Mouse (Mus musculus) MEL (cell line): ENCODE results near the gene Cdc42bpa. TPM values are rescaled to one million over a fixed set of nuclear protein-coding genes. Genes with fewer than 3 reads are reported as not detected.

Experiments used
- DNase-seq: peaks from one replicate; pipeline ENCODE4 v3.0.0; 2011; ENCODE audit warnings: low read depth, low spot score
- H3K27ac ChIP-seq: 2 replicates; pipeline ENCODE4 v1.5.1; 2012; ENCODE audit warnings: low read depth, mild to moderate bottlenecking, control low read depth, low read length, moderate library complexity; ENCODE audit not compliant: control insufficient read depth
- H3K27me3 ChIP-seq, 2 experiments: fragments of 150-350 bp in 1 of 2; sonication (generic) in 1 of 2; 2 replicates each; pipeline ENCODE4 v1.6.1; 2012; ENCODE audit warnings: low read length in 2 of 2, mild to moderate bottlenecking in 2 of 2, improper control_type of control experiment in 1 of 2, moderate library complexity in 1 of 2; ENCODE audit not compliant: insufficient read depth in 2 of 2, control insufficient read depth in 1 of 2
- H3K36me3 ChIP-seq, 2 experiments: 2 replicates each; pipeline ENCODE4 v1.6.1; 2012 to 2014; ENCODE audit warnings: low read length in 2 of 2, improper control_type of control experiment in 1 of 2, inconsistent platforms in 1 of 2, mild to moderate bottlenecking in 1 of 2; ENCODE audit not compliant: insufficient read depth in 2 of 2, control insufficient read depth in 1 of 2
- H3K4me1 ChIP-seq, 2 experiments: fragments of 150-350 bp in 1 of 2; sonication (generic) in 1 of 2; 2 replicates each; pipeline ENCODE4 v1.6.1; 2012; ENCODE audit warnings: low read length in 2 of 2, improper control_type of control experiment in 1 of 2, mild to moderate bottlenecking in 1 of 2; ENCODE audit not compliant: insufficient read depth in 2 of 2, control insufficient read depth in 1 of 2
- H3K4me3 ChIP-seq, 2 experiments: fragments of 150-350 bp in 1 of 2; sonication (generic) in 1 of 2; 2 replicates each; pipeline ENCODE4 v1.5.1; 2012; ENCODE audit warnings: low read depth in 2 of 2, low read length in 2 of 2, mild to moderate bottlenecking in 2 of 2, moderate library complexity in 2 of 2, control low read depth in 1 of 2, improper control_type of control experiment in 1 of 2; ENCODE audit not compliant: control insufficient read depth in 1 of 2, insufficient read depth in 1 of 2
- H3K79me2 ChIP-seq: 2 replicates; pipeline ENCODE4 v1.6.1; 2012; ENCODE audit warnings: mild to moderate bottlenecking, low read length, moderate library complexity; ENCODE audit not compliant: control insufficient read depth, poor library complexity, insufficient read depth
- H3K9ac ChIP-seq: 2 replicates; pipeline ENCODE4 v1.6.1; 2012; ENCODE audit warnings: low read depth, mild to moderate bottlenecking, control low read depth, low read length, moderate library complexity; ENCODE audit not compliant: control insufficient read depth, poor library complexity, severe bottlenecking
- H3K9me3 ChIP-seq: fragments of 150-350 bp; sonication (generic); replicated peaks from 2 replicates; pipeline ENCODE4 v1.6.1; 2012; ENCODE audit warnings: mild to moderate bottlenecking, low read length, improper control_type of control experiment, moderate library complexity; ENCODE audit not compliant: insufficient read depth
- BHLHE40 ChIP-seq: IDR thresholded peaks from 2 replicates; pipeline ENCODE4 v1.6.1; 2012; ENCODE audit warnings: low read depth, mild to moderate bottlenecking, inconsistent platforms, low read length, improper control_type of control experiment, borderline replicate concordance
- CHD2 ChIP-seq: IDR thresholded peaks from 2 replicates; pipeline ENCODE4 v1.6.1; 2011; ENCODE audit warnings: low read length, improper control_type of control experiment
- E2F4 ChIP-seq: IDR thresholded peaks from 2 replicates; pipeline ENCODE4 v1.6.1; 2011; ENCODE audit warnings: low read depth, low read length, improper control_type of control experiment, borderline replicate concordance
- ELF1 ChIP-seq: IDR thresholded peaks from 2 replicates; pipeline ENCODE4 v1.6.1; 2014; ENCODE audit warnings: low read depth, mild to moderate bottlenecking, inconsistent platforms, low read length, improper control_type of control experiment, moderate library complexity
- EP300 ChIP-seq, 2 experiments: IDR thresholded peaks; 2 replicates each; pipeline ENCODE4 v1.6.1; 2011; ENCODE audit warnings: improper control_type of control experiment in 2 of 2, low read length in 2 of 2, low read depth in 1 of 2, mild to moderate bottlenecking in 1 of 2
- ETS1 ChIP-seq: IDR thresholded peaks from 2 replicates; pipeline ENCODE4 v1.6.1; 2012; ENCODE audit warnings: low read depth, mild to moderate bottlenecking, inconsistent platforms, low read length, improper control_type of control experiment, moderate library complexity
- GABPA ChIP-seq: IDR thresholded peaks from 2 replicates; pipeline ENCODE4 v1.6.1; 2012; ENCODE audit warnings: low read depth, mild to moderate bottlenecking, inconsistent platforms, low read length, improper control_type of control experiment, moderate library complexity
- GATA1 ChIP-seq: IDR thresholded peaks from 2 replicates; pipeline ENCODE4 v1.6.1; 2011; ENCODE audit warnings: low read depth, low read length, improper control_type of control experiment
- HCFC1 ChIP-seq: IDR thresholded peaks from 2 replicates; pipeline ENCODE4 v1.6.1; 2012; ENCODE audit warnings: low read depth, mild to moderate bottlenecking, inconsistent platforms, low read length, improper control_type of control experiment, moderate library complexity
- JUND ChIP-seq: IDR thresholded peaks from 2 replicates; pipeline ENCODE4 v1.6.1; 2011; ENCODE audit warnings: low read depth, mild to moderate bottlenecking, improper control_type of control experiment, low read length
- MAFK ChIP-seq: IDR thresholded peaks from 2 replicates; pipeline ENCODE4 v1.6.1; 2011; ENCODE audit warnings: low read depth, mild to moderate bottlenecking, low read length, improper control_type of control experiment, borderline replicate concordance
- MAX ChIP-seq: IDR thresholded peaks from 2 replicates; pipeline ENCODE4 v1.6.1; 2011; ENCODE audit warnings: low read length, improper control_type of control experiment
- MAZ ChIP-seq: IDR thresholded peaks from 2 replicates; pipeline ENCODE4 v1.6.1; 2012; ENCODE audit warnings: low read depth, mild to moderate bottlenecking, inconsistent platforms, low read length, improper control_type of control experiment
- MEF2A ChIP-seq: IDR thresholded peaks from 2 replicates; pipeline ENCODE4 v1.6.1; 2014; ENCODE audit warnings: low read depth, mild to moderate bottlenecking, inconsistent platforms, low read length, improper control_type of control experiment; ENCODE audit not compliant: poor library complexity, insufficient replicate concordance, severe bottlenecking; ENCODE audit errors: extremely low read depth
- MXI1 ChIP-seq: IDR thresholded peaks from 2 replicates; pipeline ENCODE4 v1.6.1; 2011; ENCODE audit warnings: mild to moderate bottlenecking, low read depth, low read length, improper control_type of control experiment
- MYB ChIP-seq: IDR thresholded peaks from 2 replicates; pipeline ENCODE4 v1.6.1; 2011; ENCODE audit warnings: mild to moderate bottlenecking, low read depth, low read length, improper control_type of control experiment
- POLR2A ChIP-seq, 2 experiments: IDR thresholded peaks; 2 replicates each; pipeline ENCODE4 v1.6.1; 2011 to 2012; ENCODE audit warnings: low read length in 2 of 2, mild to moderate bottlenecking in 2 of 2, control low read depth in 1 of 2, improper control_type of control experiment in 1 of 2, low read depth in 1 of 2, moderate library complexity in 1 of 2; ENCODE audit not compliant: control insufficient read depth in 1 of 2, insufficient read depth in 1 of 2, poor library complexity in 1 of 2
- POLR2AphosphoS2 ChIP-seq: IDR thresholded peaks from 2 replicates; pipeline ENCODE4 v1.6.1; 2011; ENCODE audit warnings: low read length, improper control_type of control experiment
- POLR2AphosphoS5 ChIP-seq: IDR thresholded peaks from 2 replicates; pipeline ENCODE4 v1.6.1; 2012; ENCODE audit warnings: low read depth, borderline replicate concordance, mild to moderate bottlenecking, inconsistent platforms, low read length, moderate library complexity, mixed read lengths
- RCOR1 ChIP-seq: IDR thresholded peaks from 2 replicates; pipeline ENCODE4 v1.6.1; 2012; ENCODE audit warnings: low read depth, mild to moderate bottlenecking, inconsistent platforms, low read length, improper control_type of control experiment
- SIN3A ChIP-seq: IDR thresholded peaks from 2 replicates; pipeline ENCODE4 v1.6.1; 2012; ENCODE audit warnings: low read length, improper control_type of control experiment, inconsistent platforms
- TAL1 ChIP-seq: IDR thresholded peaks from 2 replicates; pipeline ENCODE4 v1.6.1; 2012; ENCODE audit warnings: mild to moderate bottlenecking, inconsistent platforms, low read length, moderate library complexity, mixed read lengths
- TBP ChIP-seq: IDR thresholded peaks from 2 replicates; pipeline ENCODE4 v1.8.0; 2011; ENCODE audit warnings: low read depth, low read length, improper control_type of control experiment
- TCF12 ChIP-seq: IDR thresholded peaks from 2 replicates; pipeline ENCODE4 v1.6.1; 2014; ENCODE audit warnings: low read depth, mild to moderate bottlenecking, inconsistent platforms, low read length, improper control_type of control experiment, moderate library complexity
- UBTF ChIP-seq: IDR thresholded peaks from 2 replicates; pipeline ENCODE4 v1.6.1; 2012; ENCODE audit warnings: low read depth, mild to moderate bottlenecking, inconsistent platforms, low read length, improper control_type of control experiment, moderate library complexity, borderline replicate concordance; ENCODE audit not compliant: insufficient read depth
- USF2 ChIP-seq, 2 experiments: IDR thresholded peaks; 2 replicates each; pipeline ENCODE4 v1.6.1; 2011 to 2012; ENCODE audit warnings: improper control_type of control experiment in 2 of 2, low read length in 2 of 2, borderline replicate concordance in 1 of 2, inconsistent platforms in 1 of 2, low read depth in 1 of 2, mild to moderate bottlenecking in 1 of 2; ENCODE audit not compliant: insufficient read depth in 1 of 2
- ZC3H11A ChIP-seq: IDR thresholded peaks from 2 replicates; pipeline ENCODE4 v1.6.1; 2012; ENCODE audit warnings: low read depth, mild to moderate bottlenecking, inconsistent platforms, low read length, improper control_type of control experiment
- ZKSCAN1 ChIP-seq: IDR thresholded peaks from 2 replicates; pipeline ENCODE4 v1.6.1; 2012; ENCODE audit warnings: low read depth, mild to moderate bottlenecking, inconsistent platforms, low read length, improper control_type of control experiment, moderate library complexity
- ZNF384 ChIP-seq: IDR thresholded peaks from 2 replicates; pipeline ENCODE4 v1.6.1; 2012; ENCODE audit warnings: low read depth, mild to moderate bottlenecking, inconsistent platforms, low read length, improper control_type of control experiment
- polyA plus RNA-seq, 2 experiments: library from polyadenylated mRNA; stranded (reverse) in 1 of 2; unstranded in 1 of 2; fragments of >175 nt in 1 of 2; fragments of >200 nt in 1 of 2; gene quantifications; 2 replicates each; pipeline versions ENCODE4 v1.2.1 to v1.2.4; 2012; ENCODE audit warnings: low replicate concordance in 2 of 2, low read depth in 1 of 2; ENCODE audit not compliant: insufficient read length in 2 of 2, insufficient read depth in 1 of 2, missing spikeins in 1 of 2
- total RNA-seq: library from RNA; depleted of rRNA; stranded (reverse); fragments of 300-350 nt; gene quantifications from 2 replicates; pipeline ENCODE4 v1.2.3, GENCODE M21; 2012

Gene Cdc42bpa
- total and polyA plus RNA-seq, 3 experiments = 7.7 to 14.6 TPM; not detected in 1

DNA sequence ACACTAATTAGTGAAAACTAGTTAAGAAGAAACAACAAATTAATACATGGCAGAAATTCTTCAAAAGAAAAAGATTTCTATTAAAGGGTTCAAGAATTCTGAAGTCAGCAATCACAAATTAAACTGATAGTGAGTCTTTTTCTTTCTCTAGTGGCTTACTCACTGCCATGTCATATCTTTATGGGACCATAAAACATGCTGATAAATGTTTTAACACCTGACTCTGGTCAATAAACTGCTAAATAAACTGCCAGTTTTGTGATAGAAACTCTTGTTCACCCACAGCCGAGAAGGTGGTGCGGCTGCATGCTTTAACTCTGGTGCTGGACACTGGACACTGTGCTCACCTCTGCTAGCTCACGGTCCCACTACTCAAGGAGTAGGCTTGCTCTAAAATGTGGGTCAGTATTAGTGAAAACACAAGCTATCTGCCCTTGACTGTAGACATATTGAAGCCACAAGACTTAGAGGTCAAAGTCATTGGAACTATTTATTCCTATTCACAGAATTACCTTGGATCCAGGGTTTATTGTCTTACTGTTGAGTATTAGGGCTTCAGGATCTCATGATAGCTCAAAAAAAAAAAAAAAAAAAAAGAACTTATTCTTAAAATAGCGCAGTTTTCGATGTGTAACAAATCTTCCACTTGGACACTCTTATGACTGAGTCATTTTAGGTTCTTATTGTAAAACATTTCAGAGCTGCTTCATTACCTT, 168.0 kb downstream of the Cdc42bpa start:
- Histone ChIP-seq H3K27me3 (no peaks in the 10 kb centered on the region), H3K36me3 (peaks cover 3 to 26% of the 10 kb centered on the region in 2 experiments; a peak in 3 of 4 replicates), H3K79me2 (no peaks in the 10 kb centered on the region), H3K9ac (no peak overlapping the region), H3K4me1 (peaks cover 13 to 22% of the 10 kb centered on the region in 2 experiments), H3K9me3 (no peaks in the 10 kb centered on the region), H3K4me3 (no peak overlapping the region), H3K27ac (peak overlapping the region; percentile 63; the same call in 1 of the 2 replicates)
- TF ChIP-seq MYB (peak; percentile 66; the same call in 1 of the 2 replicates), MXI1 (0 out of 2 replicates have a peak, but pooled peaks have one; percentile 22), ZNF384 (no peak; the same call in 1 of the 2 replicates), BHLHE40 (peak; percentile 58; the same call in 1 of the 2 replicates), TCF12 (0 out of 2 replicates have a peak, but pooled peaks have one; percentile 51), ETS1 (peak; percentile 65), JUND (no peak), E2F4 (no peak), SIN3A (peak; percentile 41; the same call in 1 of the 2 replicates), RCOR1 (peak; percentile 84), POLR2A (IDR thresholded peaks at IDR 0.05; ENCODE audit: control insufficient read depth in 1 of 2, insufficient read depth in 1 of 2, low read depth in 1 of 2, low read length in 2 of 2, poor library complexity in 1 of 2) (no peak), UBTF (no peak), EP300 (IDR thresholded peaks at IDR 0.05; ENCODE audit: low read depth in 1 of 2, low read length in 2 of 2) (peak; percentile 77 to 84), HCFC1 (no peak), MAFK (peak; percentile 45; the same call in 1 of the 2 replicates), GATA1 (peak; percentile 67)
- DNase-seq = peak; percentile 21

DNA sequence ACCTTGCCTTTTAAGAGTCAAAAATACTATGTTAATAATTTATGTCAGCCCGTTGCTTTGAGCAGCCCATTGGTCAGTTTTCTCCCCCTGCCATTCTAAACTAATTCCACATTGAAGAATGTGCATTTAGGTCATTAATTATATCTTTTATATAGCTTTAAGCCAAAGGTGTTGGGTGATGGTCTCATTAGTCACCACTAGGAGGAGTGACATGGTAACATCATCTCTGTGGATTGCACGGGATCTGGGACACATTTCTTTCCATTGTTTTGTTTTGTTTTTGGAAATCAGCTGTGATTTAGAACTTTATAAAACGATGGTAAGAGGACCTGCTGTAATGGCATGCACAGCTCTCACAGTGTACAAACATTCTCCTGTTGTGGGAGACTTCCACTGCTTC, 171.1 kb downstream of the Cdc42bpa start:
- H3K9me3 ChIP-seq = no peaks in the 10 kb centered on the region
- no peak overlapping the region; the same call in 1 of the 2 replicates for H3K9ac ChIP-seq
- peak; percentile 67 for DNase-seq
- TF ChIP-seq CHD2 (no peak), USF2 (IDR thresholded peaks at IDR 0.05; ENCODE audit: borderline replicate concordance in 1 of 2, insufficient read depth in 1 of 2, low read depth in 1 of 2, low read length in 2 of 2) (no peak), TAL1 (no peak), RCOR1 (peak; percentile 54; the same call in 1 of the 2 replicates), GATA1 (no peak), MYB (no peak), MAX (no peak), POLR2AphosphoS2 (no peak), POLR2AphosphoS5 (no peak), ELF1 (no peak), EP300 (IDR thresholded peaks at IDR 0.05; ENCODE audit: low read depth in 1 of 2, low read length in 2 of 2) (peak; percentile 9 to 42; a peak in 3 of 4 replicates), MAFK (no peak), MEF2A (no peak), GABPA (no peak), JUND (no peak; the same call in 1 of the 2 replicates), ZNF384 (no peak), TBP (no peak), MAZ (no peak), ZKSCAN1 (no peak), ZC3H11A (0 out of 2 replicates have a peak, but pooled peaks have one; percentile 7)

More for the DNA sequence above, 171.1 kb downstream of the Cdc42bpa start:
- Histone ChIP-seq H3K4me3 (peak overlapping the region in 1 of 2 experiments; percentile 43; a peak in 1 of 4 replicates), H3K36me3 (peaks cover 3 to 43% of the 10 kb centered on the region in 2 experiments; a peak in 3 of 4 replicates), H3K27me3 (no peaks in the 10 kb centered on the region), H3K4me1 (peaks cover 29 to 42% of the 10 kb centered on the region in 2 experiments), H3K27ac (peak overlapping the region; percentile 94), H3K79me2 (no peaks in the 10 kb centered on the region; the same call in 1 of the 2 replicates)
